Mouse (Mus musculus): ENCODE results near the gene Hmox1. TPM values are rescaled to one million over a fixed set of nuclear protein-coding genes. Genes with fewer than 3 reads are reported as not detected.

The Hmox1 gene
- 3.7 TPM for polyA plus RNA-seq (2015; fragmentation: Illumina TruSeq; extraction: RNeasy Lipid Tissue Mini Kit (QIAGEN cat#74804); ENCODE audit: insufficient read depth, low read depth, low replicate concordance)

DNA sequence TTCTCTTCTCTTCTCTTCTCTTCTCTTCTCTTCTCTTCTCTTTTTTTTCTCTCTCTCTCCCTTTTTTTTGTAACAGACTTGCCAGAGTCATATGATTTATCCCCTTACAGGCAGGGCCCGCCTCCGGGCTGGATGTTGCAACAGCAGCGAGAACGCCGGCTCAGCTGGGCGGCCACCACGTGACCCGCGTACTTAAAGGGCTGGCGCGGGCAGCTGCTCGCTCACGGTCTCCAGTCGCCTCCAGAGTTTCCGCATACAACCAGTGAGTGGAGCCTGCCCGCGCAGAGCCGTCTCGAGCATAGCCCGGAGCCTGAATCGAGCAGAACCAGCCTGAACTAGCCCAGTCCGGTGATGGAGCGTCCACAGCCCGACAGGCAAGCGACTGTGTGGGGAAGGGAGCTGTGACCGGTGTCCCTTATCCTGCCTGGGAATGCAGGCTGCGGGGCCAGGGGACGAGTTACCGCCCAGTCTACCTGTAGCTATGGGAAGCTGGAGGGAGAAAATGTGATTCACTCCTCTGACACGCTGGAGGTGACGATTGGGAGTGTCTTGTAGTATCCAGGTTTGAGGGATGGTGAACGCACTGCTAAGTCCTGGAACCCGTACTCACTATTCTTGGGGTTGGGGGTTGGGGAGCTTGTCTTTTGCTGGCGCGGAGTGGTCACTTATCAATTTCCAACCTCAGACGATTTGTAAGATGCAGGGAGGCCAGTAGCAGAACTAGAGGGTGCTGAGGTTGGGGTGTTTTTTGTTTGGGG lies at the start of gene Hmox1:
Gene Hmox1, plus strand, starts transcription at position 223 of the 758 bp plus-strand sequence.

DNA sequence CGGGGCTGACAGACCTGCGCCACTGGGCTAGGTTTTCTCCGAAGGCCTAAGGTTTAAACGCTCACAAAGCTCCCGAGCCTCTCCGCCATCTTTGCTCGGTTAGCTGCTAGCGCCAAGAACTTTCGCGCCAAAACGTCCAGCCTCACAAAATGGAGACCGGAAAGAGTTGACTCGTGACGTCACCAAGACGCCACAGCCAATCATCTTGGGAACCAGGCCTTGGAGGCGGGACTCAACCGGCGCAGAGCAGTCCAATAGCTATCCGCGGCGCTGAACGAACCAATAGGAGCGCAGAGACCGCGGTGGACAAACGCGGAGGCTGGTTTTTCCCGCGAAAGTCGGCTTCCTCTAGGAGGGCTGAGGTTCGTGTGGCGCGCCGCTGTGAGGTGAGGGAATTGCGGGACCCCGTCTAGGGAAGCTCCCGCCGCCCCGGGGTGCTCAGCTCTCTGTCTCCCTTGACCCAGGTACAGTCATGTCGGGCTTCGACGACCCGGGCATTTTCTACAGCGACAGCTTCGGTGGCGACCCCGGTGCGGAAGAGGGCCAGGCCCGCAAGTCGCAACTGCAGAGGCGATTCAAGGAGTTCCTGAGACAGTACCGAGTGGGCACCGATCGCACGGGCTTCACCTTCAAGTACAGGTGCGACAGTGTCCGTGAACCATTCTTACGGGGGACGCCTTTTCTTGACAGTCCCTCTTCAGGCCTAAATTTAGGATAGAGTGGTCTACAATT lies 16.0 kb downstream of the Hmox1 start, which contains the start of gene Mcm5:
Gene Mcm5, plus strand, starts transcription at position 334 of the 732 bp plus-strand sequence.

Other genes with a start within 250 kb of the Hmox1 start
- not detected for gene Isx, start 220.4 kb upstream of the Hmox1 start, polyA plus RNA-seq (2015; fragmentation: Illumina TruSeq; extraction: RNeasy Lipid Tissue Mini Kit (QIAGEN cat#74804); ENCODE audit: insufficient read depth, low read depth, low replicate concordance)
- 5.1 TPM for gene Hmgxb4, start 100.3 kb upstream of the Hmox1 start, polyA plus RNA-seq (2015; fragmentation: Illumina TruSeq; extraction: RNeasy Lipid Tissue Mini Kit (QIAGEN cat#74804); ENCODE audit: insufficient read depth, low read depth, low replicate concordance)
- 15.7 TPM for gene Tom1, start 59.9 kb upstream of the Hmox1 start, polyA plus RNA-seq (2015; fragmentation: Illumina TruSeq; extraction: RNeasy Lipid Tissue Mini Kit (QIAGEN cat#74804); ENCODE audit: insufficient read depth, low read depth, low replicate concordance)
- 1.1 TPM for gene Mcm5, start 15.9 kb downstream of the Hmox1 start, polyA plus RNA-seq (2015; fragmentation: Illumina TruSeq; extraction: RNeasy Lipid Tissue Mini Kit (QIAGEN cat#74804); ENCODE audit: insufficient read depth, low read depth, low replicate concordance)
- gene Rasd2, start 120.3 kb downstream of the Hmox1 start, polyA plus RNA-seq (2015; fragmentation: Illumina TruSeq; extraction: RNeasy Lipid Tissue Mini Kit (QIAGEN cat#74804); ENCODE audit: insufficient read depth, low read depth, low replicate concordance) = 0.57 TPM

All from pancreas, adult 10 weeks (tissue).